Mouse (Mus musculus) right cerebral cortex, postnatal 4 days (tissue): Measurements from ENCODE around the gene Tcea3.
A peak's percentile ranks its signal among the peaks of the same experiment; 100 is the strongest.

Source experiments
- DNase-seq: peaks from one replicate; pipeline ENCODE4 v3.0.0-alpha.2; 2022

Tcea3 gene

DNA sequence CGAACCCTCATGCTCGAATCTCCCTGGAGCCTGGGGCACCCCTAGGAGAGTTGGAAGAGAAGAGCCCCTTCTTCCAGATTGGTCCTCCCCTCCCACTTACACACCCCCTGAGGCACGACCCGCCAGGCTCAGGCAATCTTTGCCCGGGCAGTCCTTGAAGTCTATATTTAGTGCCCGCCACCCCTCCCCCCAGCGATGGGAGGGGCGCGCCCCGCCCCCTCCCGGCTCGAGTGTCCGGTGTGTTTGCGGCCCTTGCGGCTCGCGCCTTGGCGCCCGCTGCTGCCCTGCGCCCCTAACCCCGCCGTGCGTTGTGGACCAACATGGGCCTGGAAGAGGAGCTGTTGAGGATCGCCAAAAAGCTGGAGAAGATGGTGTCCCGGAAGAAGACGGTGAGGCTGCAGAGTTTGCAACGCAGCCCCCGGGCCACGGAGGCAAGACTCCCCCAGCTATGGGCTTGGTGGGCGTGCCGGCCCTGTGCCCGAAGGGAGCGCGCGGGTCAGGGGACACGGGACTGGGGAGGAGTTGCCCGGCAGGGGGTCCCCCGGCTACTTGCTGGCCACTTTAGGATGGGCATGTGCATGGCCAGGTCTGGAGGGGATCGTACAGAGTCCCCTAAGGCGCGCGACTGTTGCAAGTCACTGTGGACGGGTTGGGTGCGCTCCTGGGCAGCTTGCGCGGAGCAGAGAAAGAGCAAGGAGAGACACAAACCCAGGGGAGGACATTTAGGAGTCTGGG lies at the start of gene Tcea3:
Gene Tcea3, plus strand, starts transcription at position 1 of the 735 bp plus-strand sequence.
- DNase-seq: no peak

DNA sequence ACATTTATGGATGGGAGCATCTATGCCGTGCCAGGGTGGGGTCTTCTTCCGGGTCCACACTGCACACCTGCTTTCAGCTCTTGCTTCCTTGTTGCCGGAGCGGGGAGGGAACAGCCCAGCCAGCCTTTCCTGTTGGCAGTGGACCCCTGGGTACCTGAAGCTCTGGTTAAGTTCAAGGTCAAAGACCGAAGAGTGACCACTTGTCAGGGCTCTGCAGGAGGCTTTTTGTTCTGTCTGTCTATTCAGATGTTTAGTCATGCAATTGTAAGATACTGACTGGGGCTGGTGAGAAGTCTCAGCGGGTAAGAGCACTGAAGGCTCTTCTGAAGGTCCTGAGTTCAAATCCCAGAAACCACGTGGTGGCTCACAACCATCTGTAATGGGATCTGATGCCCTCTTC lies 48.7 kb upstream of the Tcea3 start:
- no peak for DNase-seq

DNA sequence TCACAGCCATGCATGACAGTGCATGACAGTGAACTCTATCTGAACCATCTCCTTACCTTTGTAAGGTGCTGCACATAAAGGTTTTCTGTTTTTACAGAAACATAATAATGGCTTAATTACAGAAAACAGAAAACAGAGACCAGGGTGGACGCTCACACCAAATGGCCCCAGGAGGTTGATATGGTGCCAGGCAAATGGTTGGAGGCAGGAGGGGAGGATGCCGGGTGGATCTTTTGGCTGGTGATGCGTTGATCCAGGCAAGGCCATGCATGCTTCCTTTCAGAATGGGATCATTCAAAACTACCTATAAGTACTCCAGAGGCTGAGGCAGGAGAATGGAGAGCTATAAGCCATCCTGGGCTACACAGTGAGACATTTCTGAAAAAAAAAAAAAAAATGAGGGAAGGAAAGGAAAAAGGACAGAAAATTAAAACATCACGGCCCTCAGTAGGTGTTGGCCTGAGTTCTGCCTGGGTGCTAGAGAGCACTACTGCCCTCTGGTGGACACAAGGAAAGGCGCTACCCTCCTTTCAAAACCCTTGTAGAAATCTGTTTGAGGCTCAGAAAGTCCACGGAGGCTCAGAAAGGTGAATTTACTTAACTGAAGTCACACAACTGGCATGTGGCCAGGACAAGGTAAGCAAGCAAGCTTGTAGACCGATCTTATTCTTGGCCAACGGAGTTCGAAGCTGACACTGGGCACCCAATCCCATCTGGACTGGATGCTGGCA lies 47.8 kb upstream of the Tcea3 start:
- DNase-seq: no peak

DNA sequence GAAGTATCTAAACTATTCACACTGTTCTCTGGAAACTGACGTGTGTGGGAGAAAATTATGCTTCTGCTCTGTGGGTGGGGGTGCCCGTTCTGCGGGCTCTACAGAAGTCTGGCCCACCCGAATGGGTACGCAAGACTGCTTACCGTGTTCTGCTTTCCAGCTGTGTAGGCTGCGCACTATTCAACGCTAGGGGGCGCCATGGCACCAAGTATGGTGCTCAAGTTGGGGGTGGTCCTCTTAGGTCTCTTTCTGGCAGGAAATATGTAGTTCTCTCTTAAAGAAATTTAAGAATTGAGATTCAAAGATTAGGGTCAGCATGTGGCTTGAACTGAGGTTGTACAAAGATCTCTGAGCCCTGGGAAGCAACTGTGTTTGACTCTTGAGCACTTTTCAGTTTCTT lies 45.0 kb upstream of the Tcea3 start:
- peak; percentile 82 for DNase-seq

DNA sequence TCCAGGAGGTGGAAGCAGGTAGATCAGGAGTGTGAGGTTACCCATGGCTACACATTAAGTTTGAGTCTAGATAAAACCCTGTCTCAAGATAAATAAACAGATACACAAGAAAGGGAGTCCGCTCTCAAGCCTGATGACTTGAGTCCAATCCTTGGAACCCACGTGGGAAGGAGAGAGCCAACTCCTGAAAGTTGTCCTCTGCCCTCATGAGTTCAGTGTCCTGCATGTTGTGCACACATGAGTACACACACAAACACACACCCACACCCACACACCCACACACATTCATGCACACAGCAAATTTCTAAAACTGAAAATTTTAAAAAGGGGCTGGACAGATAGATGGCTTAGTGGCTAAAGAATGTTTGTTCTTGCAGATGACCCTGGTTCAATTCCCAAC lies 42.8 kb upstream of the Tcea3 start:
- no peak for DNase-seq

DNA sequence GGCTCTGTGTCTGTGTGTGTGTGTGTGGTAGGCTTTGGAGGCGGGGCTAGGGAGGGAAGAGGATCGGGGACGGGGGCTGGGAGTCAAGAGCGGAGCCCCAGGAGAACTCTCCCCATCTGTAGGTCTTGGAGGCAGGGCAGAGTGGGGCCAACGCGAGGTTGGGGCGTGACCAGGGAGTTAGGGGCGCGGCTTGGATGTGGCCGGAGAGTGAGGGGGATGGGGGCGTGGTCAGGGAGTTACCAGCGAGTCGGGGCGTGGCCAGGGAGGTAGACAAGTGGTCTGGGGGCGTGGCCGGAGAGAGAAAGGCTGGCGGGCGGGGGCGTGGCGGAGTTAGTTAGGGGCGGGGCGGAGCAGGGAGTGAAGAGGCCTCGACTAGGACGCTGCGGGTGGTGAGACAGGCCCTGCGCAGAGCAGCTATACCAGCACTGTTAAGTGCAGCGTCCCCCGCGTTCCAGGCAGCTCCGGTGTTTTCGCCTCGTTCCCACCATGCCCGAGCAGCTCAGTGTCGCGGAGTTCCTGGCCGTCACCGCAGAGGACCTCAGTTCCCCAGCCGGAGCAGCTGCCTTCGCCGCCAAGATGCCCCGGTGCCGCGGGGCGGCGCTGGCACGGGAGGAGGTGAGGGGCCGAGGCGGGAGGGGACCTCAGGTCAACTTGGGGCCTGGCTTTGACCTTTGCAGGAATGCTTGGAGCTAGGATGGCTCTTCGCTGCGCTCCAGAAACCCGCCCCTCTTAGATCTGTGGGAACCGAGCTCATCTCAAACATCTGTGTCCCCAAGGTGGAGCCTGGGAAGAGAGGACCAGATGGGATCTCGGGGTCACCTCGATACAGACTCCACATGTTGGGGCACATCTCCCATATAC lies 41.3 kb upstream of the Tcea3 start, which contains the start of gene Asap3:
Gene Asap3, plus strand, starts transcription at position 333 of the 861 bp plus-strand sequence.
- peak; percentile 82 for DNase-seq

DNA sequence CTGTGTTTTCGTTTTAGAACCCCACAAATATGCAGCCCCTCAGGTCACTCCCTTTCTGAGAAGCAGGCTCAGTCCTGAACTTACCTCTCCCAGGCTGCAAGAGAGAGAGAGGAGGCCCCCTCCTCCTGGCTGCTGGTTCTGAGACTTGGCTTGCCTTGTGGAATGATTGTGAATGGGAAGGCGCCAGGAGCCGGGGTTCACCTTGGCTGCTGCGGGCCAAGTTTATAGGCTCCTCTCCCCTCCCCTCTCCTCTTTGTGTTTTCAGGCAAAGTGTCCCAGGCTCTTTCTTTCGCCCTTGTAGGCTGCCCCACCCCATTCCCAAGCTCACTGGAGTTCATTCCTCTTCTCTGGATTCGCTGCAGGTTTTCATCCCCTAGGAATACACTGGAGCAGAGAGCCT lies 40.6 kb upstream of the Tcea3 start:
- DNase-seq: no peak

DNA sequence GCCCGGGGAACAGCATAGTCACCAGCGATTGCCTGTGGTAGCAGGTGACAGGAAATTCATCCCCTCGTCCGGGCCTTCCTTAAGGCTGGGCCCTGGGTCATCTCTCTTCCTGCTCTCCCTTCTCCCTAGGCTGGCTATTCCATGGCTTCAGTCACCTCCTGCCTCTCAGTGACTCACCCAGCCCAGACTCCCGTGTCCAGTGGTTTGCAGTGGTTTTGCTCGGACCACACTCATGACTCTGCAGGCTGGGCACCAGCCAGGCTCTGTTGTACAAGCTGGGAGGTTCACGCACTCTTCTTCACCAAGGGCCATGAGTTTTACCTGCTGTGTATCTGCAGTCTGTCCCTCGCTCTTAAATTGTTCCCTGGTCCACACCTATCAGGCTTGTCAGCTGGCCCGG lies 36.6 kb upstream of the Tcea3 start:
- no peak for DNase-seq

DNA sequence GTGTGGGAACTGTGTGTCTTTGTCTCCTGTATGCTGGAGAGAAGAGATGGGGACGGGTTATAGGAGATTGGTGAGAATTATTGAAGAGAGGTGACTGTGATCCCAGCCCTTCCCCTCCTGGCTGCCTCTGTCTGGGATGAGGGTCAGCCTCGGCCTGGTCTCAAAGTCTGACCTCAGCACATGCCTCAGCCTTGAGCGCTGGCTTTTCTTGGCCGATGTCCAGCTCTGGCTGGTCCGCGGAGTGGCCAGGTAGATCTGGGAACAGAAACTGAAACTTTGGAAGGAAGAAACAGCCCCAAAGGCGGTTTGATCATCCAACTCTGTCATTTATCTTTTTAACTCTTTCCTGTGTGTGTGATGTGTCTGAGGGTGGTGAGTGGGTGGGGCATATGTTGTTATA lies 33.9 kb upstream of the Tcea3 start:
- DNase-seq: no peak

DNA sequence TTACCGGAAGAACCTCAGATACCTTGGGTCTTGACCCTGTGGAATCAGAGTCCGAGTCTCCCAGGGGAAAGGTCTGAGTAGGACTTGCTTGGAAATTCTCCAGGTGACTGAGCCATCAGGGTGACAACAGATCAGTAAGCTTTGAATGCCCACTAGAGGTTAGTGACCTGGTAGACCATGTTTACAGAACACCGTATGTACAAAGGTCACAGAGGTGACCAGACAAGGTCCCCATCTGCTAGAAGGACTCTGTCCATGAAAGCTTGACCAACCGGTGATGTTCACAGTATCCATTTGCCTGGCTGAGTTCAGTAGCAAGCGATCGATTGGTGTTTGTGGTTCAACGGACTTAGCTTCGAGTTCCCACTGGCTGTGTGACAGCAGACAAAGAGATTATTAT lies 32.7 kb upstream of the Tcea3 start:
- DNase-seq: no peak

DNA sequence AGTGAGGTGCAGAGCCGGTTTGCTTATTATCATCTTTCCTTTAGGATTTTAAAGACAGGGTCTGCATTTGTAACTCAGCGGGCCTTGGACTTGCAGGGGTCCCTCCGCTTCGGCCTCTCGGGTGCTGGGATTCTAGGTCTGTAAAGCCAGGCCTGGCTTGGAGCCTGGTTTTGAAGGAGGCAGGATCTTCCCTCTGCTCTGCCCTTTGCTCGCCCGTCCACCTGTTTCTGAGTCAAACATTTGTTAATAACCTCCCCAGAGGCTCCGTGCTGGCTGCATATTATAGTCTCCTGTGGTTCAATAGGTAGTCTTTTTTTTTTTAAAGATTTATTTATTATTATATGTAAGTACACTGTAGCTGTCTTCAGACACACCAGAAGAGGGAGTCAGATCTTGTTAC lies 32.0 kb upstream of the Tcea3 start:
- no peak for DNase-seq

DNA sequence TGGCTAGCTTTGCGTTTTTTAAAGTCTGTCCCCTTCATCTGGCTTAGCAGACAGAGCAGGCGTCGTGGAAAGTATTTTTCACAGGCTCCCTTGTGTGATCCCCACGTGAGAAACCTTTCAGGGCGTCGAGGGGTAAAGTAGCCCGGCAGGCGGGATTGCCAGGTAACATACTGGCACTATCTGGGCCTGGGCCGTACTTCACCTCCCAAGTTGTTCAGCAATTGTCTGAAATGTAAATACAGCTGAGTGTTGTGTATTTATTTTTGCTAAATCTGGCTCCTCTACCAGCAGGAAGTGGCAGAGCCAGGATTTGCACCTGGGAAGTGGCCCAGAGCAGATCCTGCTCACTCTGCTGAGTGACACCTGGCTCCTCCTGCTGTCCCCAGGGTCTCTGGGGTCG lies 30.5 kb upstream of the Tcea3 start:
- DNase-seq: no peak

DNA sequence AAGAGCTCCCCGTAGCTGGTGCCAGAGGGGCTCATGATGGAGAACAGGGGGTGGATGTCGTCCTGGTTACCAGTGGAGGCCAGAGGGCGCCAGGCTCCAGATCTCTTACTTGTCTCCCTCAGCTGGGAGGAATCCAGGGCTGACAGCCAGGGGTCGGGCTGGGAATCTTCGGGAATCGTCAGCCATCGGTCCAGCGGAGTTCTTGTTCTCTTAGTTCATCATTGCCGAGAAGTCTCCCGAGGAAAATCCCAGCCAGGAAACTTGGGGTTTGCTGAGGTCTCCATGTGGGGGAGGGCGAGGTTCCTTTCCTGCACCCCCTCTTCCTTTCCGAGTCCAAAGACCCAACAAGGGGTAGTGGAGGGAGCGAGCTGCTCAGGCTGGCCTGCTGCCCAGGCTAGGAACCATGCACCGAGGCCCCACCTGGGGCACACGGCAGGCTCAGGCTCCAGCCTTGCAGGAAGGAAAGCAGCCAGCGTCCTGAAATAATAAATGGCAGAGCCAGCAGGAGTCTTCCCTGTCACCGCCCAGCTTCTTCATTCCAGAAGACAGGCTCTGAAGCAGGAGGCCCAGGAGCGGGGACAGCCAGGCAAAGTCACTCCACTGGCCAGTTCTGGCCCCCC lies 28.8 kb upstream of the Tcea3 start:
- peak; percentile 41 for DNase-seq

DNA sequence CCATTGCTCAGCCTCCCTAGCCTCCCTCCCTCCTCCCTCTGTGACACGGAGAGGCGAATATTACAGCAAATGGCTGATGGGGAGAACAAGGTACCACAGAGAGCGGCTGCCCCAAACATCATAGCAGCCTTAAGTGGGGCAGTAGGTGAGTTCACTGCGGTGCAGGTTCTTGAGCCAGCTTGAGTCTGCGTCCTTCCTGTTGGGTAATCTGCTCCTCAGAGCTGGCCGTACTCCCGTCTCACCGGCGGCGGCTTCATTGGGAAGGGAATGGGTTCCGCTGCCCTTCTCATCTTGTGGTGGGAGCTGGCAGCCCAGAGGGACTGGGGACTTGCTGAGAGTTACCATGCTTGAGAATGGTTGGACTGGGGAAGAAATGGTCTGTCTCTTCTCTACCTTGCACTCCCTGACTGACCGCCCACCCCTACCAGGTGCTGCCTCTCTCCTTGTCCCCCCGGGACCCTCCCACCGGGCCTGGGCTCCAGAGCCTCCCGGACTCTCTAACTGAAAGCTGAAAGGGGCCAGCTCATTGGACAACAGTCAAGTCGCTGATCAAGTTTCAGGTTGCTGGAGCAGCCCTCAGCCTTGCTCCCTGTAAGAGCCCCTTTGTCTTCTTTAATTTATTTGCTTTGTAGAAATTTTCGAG lies 27.3 kb upstream of the Tcea3 start:
- DNase-seq: no peak

DNA sequence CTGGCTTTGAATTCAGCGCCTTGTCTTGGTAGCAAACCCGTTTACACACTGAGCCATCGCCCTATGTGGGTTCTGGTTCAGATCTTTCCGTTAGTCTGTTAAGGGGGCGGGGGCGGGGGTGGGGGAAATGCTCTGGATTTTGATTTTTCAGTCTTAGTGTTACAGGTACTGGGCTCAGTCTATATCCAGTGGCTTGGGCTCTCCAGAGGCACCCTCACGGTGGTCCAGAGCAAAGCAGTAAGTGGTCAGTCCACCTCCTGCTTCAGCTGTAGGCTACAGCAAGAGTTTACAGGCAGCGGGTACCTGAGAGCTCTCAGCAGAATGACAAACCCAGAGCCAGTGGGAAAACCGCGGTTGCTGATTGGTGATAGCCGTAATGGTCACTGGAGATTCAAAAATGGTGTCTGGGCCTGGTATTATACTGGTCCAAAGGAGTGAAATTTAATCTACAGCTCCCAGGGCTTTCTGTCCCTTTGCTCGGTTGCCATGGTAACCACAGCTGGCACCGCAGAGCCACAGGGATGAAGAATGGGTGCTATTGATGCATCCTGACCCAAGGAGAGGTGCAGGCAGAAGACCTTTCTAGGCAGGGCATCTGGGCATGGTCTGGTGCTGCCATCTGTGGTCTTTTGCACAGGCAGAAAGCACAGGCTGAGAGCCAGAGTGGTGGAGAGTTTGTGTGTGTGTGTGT lies 23.8 kb upstream of the Tcea3 start:
- peak; percentile 49 for DNase-seq

DNA sequence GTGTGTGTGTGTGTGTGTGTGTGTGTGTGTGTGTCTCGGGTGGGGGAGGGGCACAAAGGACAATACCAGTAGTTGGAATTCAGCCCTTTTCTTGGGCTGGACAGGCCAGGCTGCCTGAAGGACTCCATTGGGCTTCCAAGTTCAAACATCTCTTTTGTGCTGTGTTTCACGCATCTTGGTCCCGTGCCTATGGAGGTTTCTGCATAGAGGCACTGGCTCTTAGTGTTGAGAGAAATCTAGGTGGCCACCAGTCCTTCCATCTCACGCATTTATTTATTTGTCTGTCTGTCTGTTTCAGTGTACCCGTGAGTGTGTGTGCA lies 23.3 kb upstream of the Tcea3 start:
- DNase-seq: no peak

DNA sequence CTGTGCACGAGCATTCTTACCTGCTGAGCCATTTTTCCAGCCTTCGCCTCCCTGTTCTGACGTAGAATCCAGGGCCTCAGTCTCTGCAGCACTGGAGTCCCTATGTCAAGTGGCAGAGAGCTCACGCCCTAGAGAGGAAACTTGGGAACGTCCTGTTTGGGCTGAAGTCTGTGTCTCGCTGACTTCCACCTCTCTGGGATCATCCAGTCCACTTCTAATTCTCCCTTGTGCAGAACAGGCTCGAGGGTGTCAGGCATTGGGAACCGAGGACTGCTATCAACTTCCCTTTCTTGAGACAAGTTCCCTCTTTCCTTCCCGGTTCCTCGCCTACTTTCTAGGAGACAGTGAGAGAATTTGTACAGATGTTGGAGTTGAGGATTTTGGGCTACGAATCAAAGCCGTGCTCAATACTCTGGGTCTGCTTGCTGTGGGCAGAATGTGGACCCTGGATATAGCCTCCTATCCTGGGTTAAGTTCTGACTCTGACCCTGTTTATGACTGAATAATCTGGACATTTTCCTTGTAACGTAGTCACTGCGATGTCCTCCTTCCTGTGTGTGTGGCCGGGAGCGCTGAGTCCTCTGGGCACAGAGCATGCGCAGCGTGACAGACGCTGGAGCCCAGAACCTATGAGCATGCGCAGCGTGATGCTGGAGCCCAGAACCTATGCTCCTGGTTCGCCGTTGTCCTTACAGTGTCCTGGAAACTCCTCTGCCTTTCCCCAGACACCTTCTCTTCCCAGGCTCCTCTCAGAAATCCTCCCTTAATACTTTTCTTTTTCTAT lies 22.7 kb upstream of the Tcea3 start:
- DNase-seq: no peak

DNA sequence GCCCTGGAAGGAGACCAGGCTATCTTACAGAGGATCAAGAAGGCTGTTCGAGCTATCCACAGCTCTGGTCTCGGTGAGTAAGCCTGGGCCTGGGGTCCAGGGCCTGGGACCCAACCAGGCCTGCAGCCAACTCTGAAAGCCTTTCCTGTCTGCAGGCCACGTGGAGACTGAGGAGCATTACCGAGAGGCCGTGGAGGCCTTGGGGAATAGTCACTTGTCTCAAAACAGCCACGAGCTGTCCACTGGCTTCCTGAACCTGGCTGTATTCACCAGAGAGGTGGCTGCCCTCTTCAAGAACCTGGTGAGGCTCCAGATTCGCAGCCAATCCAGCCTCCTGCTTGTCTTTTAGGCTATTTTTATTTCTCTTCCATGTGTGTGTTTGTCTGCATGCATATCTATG lies 20.1 kb upstream of the Tcea3 start:
- no peak for DNase-seq

DNA sequence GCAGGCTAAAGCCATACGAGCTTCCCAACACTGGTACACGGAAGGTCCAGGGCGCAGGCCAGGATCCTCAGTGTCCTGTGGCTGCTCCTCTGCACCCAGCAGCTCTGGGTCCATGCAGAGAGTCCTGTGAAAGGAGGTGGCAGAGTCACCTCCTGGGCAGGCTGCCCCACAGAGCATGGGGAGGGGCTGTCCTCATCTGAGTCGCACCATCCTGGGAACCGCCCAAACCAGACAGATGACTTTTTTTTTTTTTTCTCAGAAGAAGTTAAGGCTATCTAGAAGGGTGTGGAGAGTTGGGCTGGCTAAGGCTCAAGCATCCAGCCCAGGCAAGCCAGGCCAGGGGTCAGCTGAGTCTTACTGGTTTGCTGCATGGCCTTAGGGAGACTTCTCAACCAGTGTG lies 18.9 kb upstream of the Tcea3 start:
- no peak for DNase-seq

DNA sequence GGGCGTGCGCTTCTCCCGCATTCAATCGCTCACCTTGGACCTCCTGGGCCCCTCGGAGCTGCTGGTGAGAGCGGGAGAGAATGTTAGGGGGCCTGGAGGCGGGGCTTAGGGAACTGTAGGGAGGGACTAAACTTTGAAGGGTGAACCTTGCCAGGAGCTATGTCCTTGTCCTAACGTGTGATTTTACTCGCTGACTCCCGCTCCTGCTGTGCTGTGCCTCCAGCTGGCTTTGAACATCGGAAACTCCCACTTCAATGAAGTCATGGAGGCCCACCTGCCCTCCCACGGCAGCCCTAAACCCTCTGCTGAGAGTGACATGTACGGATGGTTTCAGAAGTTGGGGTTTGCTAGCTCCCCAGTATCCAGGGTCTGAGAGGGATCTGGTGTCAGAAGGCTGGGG lies 8.9 kb upstream of the Tcea3 start:
- DNase-seq: no peak

DNA sequence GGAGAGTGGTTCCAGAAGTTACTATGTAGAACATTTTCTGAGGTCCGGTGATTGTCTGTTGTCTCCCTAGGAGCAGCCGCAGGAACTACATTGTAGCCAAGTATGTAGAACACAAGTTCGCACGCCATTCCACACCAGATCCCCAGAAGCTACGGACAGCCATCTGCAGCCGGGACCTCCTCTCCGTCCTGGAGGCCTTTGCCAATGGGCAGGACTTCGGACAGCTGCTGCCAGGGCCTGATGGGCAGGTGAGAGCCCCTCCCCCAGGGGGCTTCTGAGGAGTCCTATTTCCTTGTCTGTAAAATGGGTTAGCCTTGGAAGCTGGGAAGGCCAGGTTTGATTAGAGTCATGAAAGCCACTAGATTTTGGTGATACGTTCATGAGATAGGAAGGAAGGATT lies 8.4 kb upstream of the Tcea3 start:
- DNase-seq: no peak
